Mouse (Mus musculus): ENCODE measurements around the gene Angptl2.

GRCm38 (mm10) chr2:33200368-33201068, 15.4 kb upstream of the Angptl2 start:
- TF ChIP-seq CTCF (conservative IDR thresholded peaks at IDR 0.05; ENCODE audit: low read length) (no peak), NANOG (IDR thresholded peaks at IDR 0.05; ENCODE audit: borderline replicate concordance, low read length) (no peak)

Measured in E14TG2a.4 (cell line).